Mouse (Mus musculus): ENCODE data around the gene Pcca.

Pcca gene

GRCm38 (mm10) chr14:122534017-122534924, at the start of gene Pcca:
Gene Pcca (plus strand): TSS chr14:122534324.
- DNase-seq (ENCODE audit: low read depth), result peak; percentile 92

GRCm38 (mm10) chr14:122484458-122484843, 49.7 kb upstream of the Pcca start:
- no peak for DNase-seq (ENCODE audit: low read depth)

- DNase-seq (ENCODE audit: low read depth), result no peak
Measured at GRCm38 (mm10) chr14:122484844-122485551, 49.1 kb upstream of the Pcca start.

- no peak for DNase-seq (ENCODE audit: low read depth)
Measured at GRCm38 (mm10) chr14:122485635-122486181, 48.4 kb upstream of the Pcca start.

- no peak for DNase-seq (ENCODE audit: low read depth)
Measured at GRCm38 (mm10) chr14:122486611-122487010, 47.5 kb upstream of the Pcca start.

- no peak for DNase-seq (ENCODE audit: low read depth)
Measured at GRCm38 (mm10) chr14:122487366-122487765, 46.8 kb upstream of the Pcca start.

- no peak for DNase-seq (ENCODE audit: low read depth)
Measured at GRCm38 (mm10) chr14:122489041-122489440, 45.1 kb upstream of the Pcca start.

GRCm38 (mm10) chr14:122489686-122490414, 44.3 kb upstream of the Pcca start:
- DNase-seq (ENCODE audit: low read depth), result no peak

GRCm38 (mm10) chr14:122490441-122491328, 43.4 kb upstream of the Pcca start, which contains the start of gene Gm10837:
Gene Gm10837 (plus strand): TSS chr14:122490586.
- no peak for DNase-seq (ENCODE audit: low read depth)

- DNase-seq (ENCODE audit: low read depth), result no peak
Measured at GRCm38 (mm10) chr14:122491521-122491920, 42.6 kb upstream of the Pcca start.

GRCm38 (mm10) chr14:122492015-122492414, 42.1 kb upstream of the Pcca start:
- no peak for DNase-seq (ENCODE audit: low read depth)

- no peak for DNase-seq (ENCODE audit: low read depth)
Measured at GRCm38 (mm10) chr14:122509058-122509457, 25.1 kb upstream of the Pcca start.

GRCm38 (mm10) chr14:122511519-122511918, 22.6 kb upstream of the Pcca start:
- DNase-seq (ENCODE audit: low read depth), result no peak

- DNase-seq (ENCODE audit: low read depth), result no peak
Measured at GRCm38 (mm10) chr14:122513511-122514036, 20.6 kb upstream of the Pcca start.

GRCm38 (mm10) chr14:122528475-122528874, 5.6 kb upstream of the Pcca start:
- no peak for DNase-seq (ENCODE audit: low read depth)

- no peak for DNase-seq (ENCODE audit: low read depth)
Measured at GRCm38 (mm10) chr14:122535986-122536385, 1.9 kb downstream of the Pcca start.

- DNase-seq (ENCODE audit: low read depth), result no peak
Measured at GRCm38 (mm10) chr14:122548421-122548820, 14.3 kb downstream of the Pcca start.

- no peak for DNase-seq (ENCODE audit: low read depth)
Measured at GRCm38 (mm10) chr14:122548905-122549304, 14.8 kb downstream of the Pcca start.

- DNase-seq (ENCODE audit: low read depth), result no peak
Measured at GRCm38 (mm10) chr14:122552761-122553445, 18.8 kb downstream of the Pcca start.

- no peak for DNase-seq (ENCODE audit: low read depth)
Measured at GRCm38 (mm10) chr14:122557353-122557752, 23.2 kb downstream of the Pcca start.

Measured in c-Kit-positive CD71-negative TER-119-negative erythroid progenitor cells, embryonic 14.5 days (primary cell).